Comparison of ENCODE assay signal across 10 mouse cellular contexts in genomic region chr7:79238741-79239140, GRCm38 (mm10). TPM values are rescaled to one million over a fixed set of nuclear protein-coding genes. Genes with fewer than 3 reads are reported as not detected.
A peak's percentile ranks its signal among the peaks of the same experiment; 100 is the strongest.
DNase-seq lines count a peak whose midpoint lies in the region; ATAC-seq and TF ChIP-seq lines count a peak whose summit lies in the region.
"Had no signal": no experiment of that assay in that cellular context is flagged by ENCODE, and none has a peak within 500 bp of the region (broad histone marks: within the 10 kb centered on the region; RNA-seq: fewer than 3 reads in every experiment).

No protein-coding gene starts in this region.

- H3K9ac ChIP-seq in liver, adult 2 months (ENCODE audit: low read depth, low read length) = no peak overlapping the region
- no peak overlapping the region for H3K9ac ChIP-seq in liver, embryonic 12.5 days
- H3K9ac ChIP-seq: forebrain, embryonic 12.5 days; liver, embryonic 13.5 days had no signal

- no peak overlapping the region for H3K27ac ChIP-seq in liver, adult 2 months (replicated peaks; ENCODE audit: insufficient read depth, low read depth, low read length)
- H3K27ac ChIP-seq in liver, embryonic 12.5 days = no peak overlapping the region
- H3K27ac ChIP-seq: forebrain, embryonic 12.5 days; liver, embryonic 13.5 days had no signal

- H3K4me2 ChIP-seq in liver, embryonic 12.5 days = no peak overlapping the region
- H3K4me2 ChIP-seq: forebrain, embryonic 12.5 days; liver, embryonic 13.5 days had no signal

- TF ChIP-seq POLR2A in liver, adult 2 months (IDR thresholded peaks at IDR 0.05; ENCODE audit: extremely low read depth, insufficient read depth, low read length) = no peak

- H3K27me3 ChIP-seq in liver, adult 2 months (ENCODE audit: control insufficient read depth, insufficient read depth, low read length) = no peaks in the 10 kb centered on the region
- H3K27me3 ChIP-seq in liver, embryonic 12.5 days (replicated peaks) = peaks cover 31% of the 10 kb centered on the region

- DNase-seq in cerebellum, postnatal 10 days = peak; percentile 57 to 63
- no peak for DNase-seq in cerebellum, postnatal 4 days (ENCODE audit: low spot score in 2 of 2)
- DNase-seq in liver, adult 2 months (ENCODE audit: extremely low read depth, low read depth, low spot score) = no peak
- peak; percentile 19 for DNase-seq in c-Kit-positive CD71-positive TER-119-negative erythroid progenitor cells, embryonic 14.5 days (ENCODE audit: low read depth)
- peak; percentile 24 to 37 for DNase-seq in lung, postnatal 4 days
- no peak for DNase-seq in natural killer cell, adult 2 months (ENCODE audit: low spot score in 2 of 2)
- no peak for DNase-seq in spleen, postnatal 14 days (ENCODE audit: low spot score in 2 of 2)
- DNase-seq: liver, embryonic 13.5 days had no signal

- H3K9me3 ChIP-seq in liver, embryonic 12.5 days (replicated peaks) = no peaks in the 10 kb centered on the region
- H3K9me3 ChIP-seq: forebrain, embryonic 12.5 days; liver, embryonic 13.5 days had no signal

- H3K4me3 ChIP-seq in liver, adult 2 months (ENCODE audit: insufficient read depth, low read depth, low read length) = no peak overlapping the region
- H3K4me3 ChIP-seq in liver, embryonic 12.5 days = no peak overlapping the region
- H3K4me3 ChIP-seq: forebrain, embryonic 12.5 days; liver, embryonic 13.5 days had no signal

- no peaks in the 10 kb centered on the region for H3K79me2 ChIP-seq in liver, adult 2 months (ENCODE audit: control insufficient read depth, insufficient read depth, low read length)

- H3K4me1 ChIP-seq in liver, adult 2 months (ENCODE audit: control insufficient read depth, insufficient read depth, low read length) = no peaks in the 10 kb centered on the region
- H3K4me1 ChIP-seq in liver, embryonic 12.5 days = no peaks in the 10 kb centered on the region

- no peak for ATAC-seq in liver, embryonic 12.5 days

- WGBS in liver, adult 2 months = 77% methylated on average over 5 of the region's 5 CpGs
- WGBS in liver, embryonic 12.5 days (ENCODE audit: insufficient replicate concordance) = 67% methylated on average over 5 of the region's 5 CpGs

- H3K36me3 ChIP-seq in liver, adult 2 months (ENCODE audit: control insufficient read depth, insufficient read depth, low read length) = no peaks in the 10 kb centered on the region
- H3K36me3 ChIP-seq in liver, embryonic 12.5 days = no peaks in the 10 kb centered on the region
- H3K36me3 ChIP-seq: forebrain, embryonic 12.5 days; liver, embryonic 13.5 days had no signal

- peak; percentile 12; the same call in 1 of the 2 replicates for TF ChIP-seq CTCF in liver, adult 2 months (IDR thresholded peaks at IDR 0.05; ENCODE audit: low read depth, low read length)

RNA-seq across cellular contexts. Expression of gene Abhd2, which starts 34.3 kb away (rescaled TPM):
- total RNA-seq in liver, adult 2 months (2014; rRNA removed) = 51.2 and 95.1 TPM in 2 replicates
- 46.4 and 99.1 TPM in 2 replicates for polyA plus RNA-seq in liver, adult 2 months (2012; rRNA removed)
- 9.6 and 10.5 TPM in 2 replicates for polyA plus RNA-seq in liver, embryonic 12.5 days (2016; fragmentation: Nextera tagmentation; extraction: Ambion mirVana)

Comparison
In these comparisons a context has a peak if more than half of its experiments do, and no peak if none do; other contexts are left out.
1. DNase-seq: peak in cerebellum, postnatal 10 days (2 of 2), c-Kit-positive CD71-positive TER-119-negative erythroid progenitor cells, embryonic 14.5 days (single experiment) and lung, postnatal 4 days (2 of 2); none in cerebellum, postnatal 4 days (0 of 2), liver, adult 2 months (single experiment), natural killer cell, adult 2 months (0 of 2) and spleen, postnatal 14 days (0 of 2).